Mouse (Mus musculus) erythroblast, embryonic 14.5 days (primary cell): ENCODE results near the gene Dennd6b.

ENCODE experiments used
- GATA1 ChIP-seq: IDR thresholded peaks from 2 replicates; pipeline ENCODE4 v1.6.1; 2012; ENCODE audit warnings: low read length, inconsistent platforms, mixed read lengths
- TAL1 ChIP-seq: IDR thresholded peaks from 3 replicates; pipeline ENCODE4 v1.6.1; 2012; ENCODE audit warnings: low read length, inconsistent platforms, mixed read lengths

GRCm38 (mm10) chr15:89140048-89140658 is 56.1 kb downstream of the Dennd6b start:
- TF ChIP-seq GATA1 (no peak), TAL1 (no peak)
